Mouse (Mus musculus): ENCODE measurements around the gene Syt8. TPM values are rescaled to one million over a fixed set of nuclear protein-coding genes. Genes with fewer than 3 reads are reported as not detected.

The Syt8 gene
- polyA plus RNA-seq, 1 experiment from 2014 or later = 0.32 TPM

DNA sequence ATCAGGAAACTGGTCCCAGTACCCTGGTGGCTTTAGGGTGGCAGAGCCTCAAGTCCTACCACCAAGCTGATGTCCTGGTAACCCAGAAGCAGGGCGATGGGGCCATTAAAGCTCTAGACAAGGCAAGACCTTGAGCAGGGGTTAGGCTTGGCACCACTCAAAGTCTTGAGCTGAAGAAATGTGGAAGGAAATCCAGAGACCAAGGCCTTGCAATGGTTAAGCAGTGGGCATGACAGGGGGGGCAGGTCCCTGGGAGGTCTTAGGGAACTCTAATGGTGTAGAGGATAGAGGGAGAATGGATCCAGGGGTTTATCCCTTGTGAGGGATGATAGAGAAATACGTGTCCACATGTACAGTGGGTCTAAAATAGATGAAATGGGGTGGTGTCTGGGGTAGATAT lies 38.8 kb downstream of the Syt8 start:
- no peaks in the 10 kb centered on the region for H3K36me3 ChIP-seq (ENCODE audit: control insufficient read depth, insufficient read depth)
- peak overlapping the region; percentile 24; the same call in 1 of the 2 replicates for H3K4me3 ChIP-seq (ENCODE audit: low read length)
- ATAC-seq (replicated peaks; ENCODE audit: extremely low read depth, insufficient read depth, low FRiP score) = no peak
- 94% methylated on average over 2 of the region's 2 CpGs for WGBS
- peaks cover 55% of the 10 kb centered on the region for H3K4me1 ChIP-seq (ENCODE audit: control insufficient read depth, insufficient read depth, low read length)
- H3K27me3 ChIP-seq (ENCODE audit: control insufficient read depth, insufficient read depth, low read length) = no peaks in the 10 kb centered on the region
- peak overlapping the region; percentile 28 for H3K4me2 ChIP-seq (ENCODE audit: low read depth, low read length)
- peak overlapping the region; percentile 65; the same call in 1 of the 2 replicates for H3K9ac ChIP-seq (ENCODE audit: low read length)
- H3K9me3 ChIP-seq (replicated peaks; ENCODE audit: control insufficient read depth, low read length) = no peaks in the 10 kb centered on the region
- H3K27ac ChIP-seq (ENCODE audit: low read length) = peak overlapping the region; percentile 67

GRCm38 (mm10) chr7:142474799-142475198 lies 40.1 kb downstream of the Syt8 start:
- H3K9ac ChIP-seq (ENCODE audit: low read length) = peak overlapping the region; percentile 69
- no peak for ATAC-seq (replicated peaks; ENCODE audit: extremely low read depth, insufficient read depth, low FRiP score)
- peaks cover 65% of the 10 kb centered on the region for H3K4me1 ChIP-seq (ENCODE audit: control insufficient read depth, insufficient read depth, low read length)
- peak overlapping the region; percentile 13 for H3K4me2 ChIP-seq (ENCODE audit: low read depth, low read length)
- peak overlapping the region; percentile 35 for H3K4me3 ChIP-seq (ENCODE audit: low read length)
- H3K27ac ChIP-seq (ENCODE audit: low read length) = peak overlapping the region; percentile 61
- H3K27me3 ChIP-seq (ENCODE audit: control insufficient read depth, insufficient read depth, low read length) = no peaks in the 10 kb centered on the region
- 70% methylated on average over 14 of the region's 14 CpGs for WGBS
- H3K9me3 ChIP-seq (replicated peaks; ENCODE audit: control insufficient read depth, low read length) = no peaks in the 10 kb centered on the region
- no peaks in the 10 kb centered on the region for H3K36me3 ChIP-seq (ENCODE audit: control insufficient read depth, insufficient read depth)

DNA sequence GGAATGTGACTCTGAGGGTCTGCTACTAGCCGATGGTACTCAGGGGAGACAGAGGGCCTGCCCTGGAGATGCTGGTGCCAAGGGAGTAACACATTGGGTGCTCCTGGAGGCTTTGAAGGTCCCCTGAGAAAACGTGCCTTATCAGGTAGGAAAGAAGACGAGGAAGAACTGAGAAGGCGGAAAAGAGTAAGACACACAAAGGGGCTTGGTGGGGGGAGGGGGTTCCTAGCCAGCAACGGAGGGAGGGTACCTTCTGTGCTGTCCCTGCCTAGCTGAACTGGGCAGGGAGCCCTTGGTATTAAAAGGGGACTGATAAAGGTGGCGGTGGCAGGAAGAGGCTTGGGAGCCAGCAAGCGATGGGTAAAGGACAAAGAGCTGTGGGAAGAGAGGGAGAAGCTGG lies 41.0 kb downstream of the Syt8 start:
- Histone ChIP-seq H3K4me1 (ENCODE audit: control insufficient read depth, insufficient read depth, low read length) (peaks cover 66% of the 10 kb centered on the region), H3K27ac (ENCODE audit: low read length) (peak overlapping the region; percentile 64), H3K27me3 (ENCODE audit: control insufficient read depth, insufficient read depth, low read length) (no peaks in the 10 kb centered on the region), H3K9ac (ENCODE audit: low read length) (peak overlapping the region; percentile 69), H3K9me3 (replicated peaks; ENCODE audit: control insufficient read depth, low read length) (no peaks in the 10 kb centered on the region), H3K4me2 (ENCODE audit: low read depth, low read length) (peak overlapping the region; percentile 13), H3K36me3 (ENCODE audit: control insufficient read depth, insufficient read depth) (no peaks in the 10 kb centered on the region), H3K4me3 (ENCODE audit: low read length) (peak overlapping the region; percentile 35)
- WGBS = 31% methylated on average over 7 of the region's 7 CpGs
- no peak for ATAC-seq (replicated peaks; ENCODE audit: extremely low read depth, insufficient read depth, low FRiP score)

DNA sequence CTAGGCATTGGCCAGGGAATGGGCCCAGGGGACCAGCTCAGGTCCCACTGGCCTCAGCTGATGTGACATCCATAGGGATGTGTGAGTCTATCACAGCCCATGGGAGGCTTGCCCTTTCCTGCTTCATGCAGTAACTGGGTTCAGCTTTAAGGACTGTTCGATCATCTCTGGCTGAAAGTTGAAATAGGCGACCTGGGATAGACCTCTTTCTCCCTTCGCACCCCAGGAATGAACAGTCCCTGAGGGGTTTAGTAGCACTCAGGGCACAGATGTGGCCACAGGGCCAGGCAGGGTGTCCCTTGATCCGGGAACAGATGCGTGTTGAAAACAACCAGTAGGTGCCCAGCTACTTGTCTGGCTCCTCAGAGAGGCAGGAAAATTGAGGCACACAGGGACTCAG lies 41.6 kb downstream of the Syt8 start:
- Histone ChIP-seq H3K9ac (ENCODE audit: low read length) (peak overlapping the region; percentile 69), H3K4me3 (ENCODE audit: low read length) (peak overlapping the region; percentile 35), H3K4me2 (ENCODE audit: low read depth, low read length) (peak overlapping the region; percentile 13), H3K27ac (ENCODE audit: low read length) (peak overlapping the region; percentile 64), H3K9me3 (replicated peaks; ENCODE audit: control insufficient read depth, low read length) (no peaks in the 10 kb centered on the region), H3K27me3 (ENCODE audit: control insufficient read depth, insufficient read depth, low read length) (no peaks in the 10 kb centered on the region), H3K36me3 (ENCODE audit: control insufficient read depth, insufficient read depth) (no peaks in the 10 kb centered on the region), H3K4me1 (ENCODE audit: control insufficient read depth, insufficient read depth, low read length) (peaks cover 66% of the 10 kb centered on the region)
- no peak for ATAC-seq (replicated peaks; ENCODE audit: extremely low read depth, insufficient read depth, low FRiP score)
- WGBS = 81% methylated on average over 5 of the region's 5 CpGs

GRCm38 (mm10) chr7:142476795-142477452 lies 42.3 kb downstream of the Syt8 start:
- H3K27me3 ChIP-seq (ENCODE audit: control insufficient read depth, insufficient read depth, low read length) = no peaks in the 10 kb centered on the region
- no peaks in the 10 kb centered on the region for H3K9me3 ChIP-seq (replicated peaks; ENCODE audit: control insufficient read depth, low read length)
- ATAC-seq (replicated peaks; ENCODE audit: extremely low read depth, insufficient read depth, low FRiP score) = no peak
- H3K36me3 ChIP-seq (ENCODE audit: control insufficient read depth, insufficient read depth) = no peaks in the 10 kb centered on the region
- H3K4me2 ChIP-seq (ENCODE audit: low read depth, low read length) = peak overlapping the region; percentile 13
- WGBS = 77% methylated on average over 13 of the region's 13 CpGs
- H3K4me1 ChIP-seq (ENCODE audit: control insufficient read depth, insufficient read depth, low read length) = peaks cover 66% of the 10 kb centered on the region
- peak overlapping the region; percentile 69 for H3K9ac ChIP-seq (ENCODE audit: low read length)
- H3K27ac ChIP-seq (ENCODE audit: low read length) = peak overlapping the region; percentile 64
- peak overlapping the region; percentile 35; the same call in 1 of the 2 replicates for H3K4me3 ChIP-seq (ENCODE audit: low read length)

DNA sequence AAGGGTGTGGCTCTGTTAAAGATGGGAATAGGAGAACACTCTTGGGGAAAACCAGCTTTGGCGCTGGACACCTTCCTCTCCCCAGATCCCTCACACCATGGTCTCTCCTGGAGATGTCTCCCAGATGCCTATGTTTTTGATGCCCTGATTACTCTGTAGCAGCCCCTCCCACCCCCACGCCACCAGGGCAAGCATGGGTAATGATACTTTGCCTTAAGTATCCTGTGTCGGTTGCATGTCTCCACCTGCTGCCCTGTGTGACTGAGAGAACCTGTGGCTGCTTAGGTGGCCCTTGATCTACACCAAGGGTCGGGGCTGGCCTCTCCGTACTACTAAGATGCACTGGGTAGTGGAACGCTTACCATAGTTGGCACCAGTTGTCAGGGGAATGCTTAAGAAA lies 43.4 kb downstream of the Syt8 start:
- peak overlapping the region; percentile 29 for H3K4me2 ChIP-seq (ENCODE audit: low read depth, low read length)
- no peaks in the 10 kb centered on the region for H3K36me3 ChIP-seq (ENCODE audit: control insufficient read depth, insufficient read depth)
- H3K4me1 ChIP-seq (ENCODE audit: control insufficient read depth, insufficient read depth, low read length) = peaks cover 68% of the 10 kb centered on the region
- ATAC-seq (replicated peaks; ENCODE audit: extremely low read depth, insufficient read depth, low FRiP score) = no peak
- no peak overlapping the region; the same call in 1 of the 2 replicates for H3K4me3 ChIP-seq (ENCODE audit: low read length)
- 90% methylated on average over 6 of the region's 6 CpGs for WGBS
- peak overlapping the region; percentile 44 for H3K9ac ChIP-seq (ENCODE audit: low read length)
- H3K27ac ChIP-seq (ENCODE audit: low read length) = peak overlapping the region; percentile 51
- H3K9me3 ChIP-seq (replicated peaks; ENCODE audit: control insufficient read depth, low read length) = no peaks in the 10 kb centered on the region
- H3K27me3 ChIP-seq (ENCODE audit: control insufficient read depth, insufficient read depth, low read length) = no peaks in the 10 kb centered on the region

DNA sequence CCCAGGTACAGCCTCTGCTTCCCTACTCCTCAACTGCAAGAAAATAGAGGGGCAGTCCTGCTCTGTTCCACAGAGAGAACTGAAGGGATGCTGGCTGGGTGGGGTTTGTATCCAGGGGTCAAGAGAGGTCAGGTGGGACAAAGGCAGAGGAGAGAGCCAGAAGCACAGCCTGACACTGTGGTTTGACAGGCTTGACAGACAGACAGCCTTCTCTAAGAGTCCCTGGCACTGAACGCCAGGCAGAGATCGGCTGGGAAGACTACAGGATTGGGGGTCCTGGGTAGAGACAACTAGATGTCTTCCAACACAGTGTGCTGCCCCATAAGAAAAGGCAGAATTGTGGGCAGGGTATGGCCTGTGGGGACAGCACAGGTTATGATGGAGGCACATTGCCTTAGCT lies 43.9 kb downstream of the Syt8 start:
- H3K4me3 ChIP-seq (ENCODE audit: low read length) = no peak overlapping the region; the same call in 1 of the 2 replicates
- peak overlapping the region; percentile 29 for H3K4me2 ChIP-seq (ENCODE audit: low read depth, low read length)
- no peak for ATAC-seq (replicated peaks; ENCODE audit: extremely low read depth, insufficient read depth, low FRiP score)
- H3K36me3 ChIP-seq (ENCODE audit: control insufficient read depth, insufficient read depth) = no peaks in the 10 kb centered on the region
- H3K4me1 ChIP-seq (ENCODE audit: control insufficient read depth, insufficient read depth, low read length) = peaks cover 73% of the 10 kb centered on the region
- 75% methylated on average over 2 of the region's 2 CpGs for WGBS
- peak overlapping the region; percentile 51 for H3K27ac ChIP-seq (ENCODE audit: low read length)
- H3K9me3 ChIP-seq (replicated peaks; ENCODE audit: control insufficient read depth, low read length) = no peaks in the 10 kb centered on the region
- no peaks in the 10 kb centered on the region for H3K27me3 ChIP-seq (ENCODE audit: control insufficient read depth, insufficient read depth, low read length)
- peak overlapping the region; percentile 44 for H3K9ac ChIP-seq (ENCODE audit: low read length)

GRCm38 (mm10) chr7:142479307-142479706 lies 44.7 kb downstream of the Syt8 start:
- Histone ChIP-seq H3K9me3 (replicated peaks; ENCODE audit: control insufficient read depth, low read length) (no peaks in the 10 kb centered on the region), H3K27me3 (ENCODE audit: control insufficient read depth, insufficient read depth, low read length) (no peaks in the 10 kb centered on the region), H3K4me2 (ENCODE audit: low read depth, low read length) (no peak overlapping the region), H3K4me3 (ENCODE audit: low read length) (no peak overlapping the region), H3K4me1 (ENCODE audit: control insufficient read depth, insufficient read depth, low read length) (peaks cover 72% of the 10 kb centered on the region), H3K36me3 (ENCODE audit: control insufficient read depth, insufficient read depth) (no peaks in the 10 kb centered on the region), H3K27ac (ENCODE audit: low read length) (peak overlapping the region; percentile 86; the same call in 1 of the 2 replicates), H3K9ac (ENCODE audit: low read length) (no peak overlapping the region)
- ATAC-seq (replicated peaks; ENCODE audit: extremely low read depth, insufficient read depth, low FRiP score) = no peak

- Histone ChIP-seq H3K4me2 (ENCODE audit: low read depth, low read length) (no peak overlapping the region), H3K4me3 (ENCODE audit: low read length) (no peak overlapping the region), H3K36me3 (ENCODE audit: control insufficient read depth, insufficient read depth) (no peaks in the 10 kb centered on the region), H3K9ac (ENCODE audit: low read length) (peak overlapping the region; percentile 23; the same call in 1 of the 2 replicates), H3K9me3 (replicated peaks; ENCODE audit: control insufficient read depth, low read length) (no peaks in the 10 kb centered on the region), H3K27me3 (ENCODE audit: control insufficient read depth, insufficient read depth, low read length) (no peaks in the 10 kb centered on the region), H3K27ac (ENCODE audit: low read length) (peak overlapping the region; percentile 86), H3K4me1 (ENCODE audit: control insufficient read depth, insufficient read depth, low read length) (peaks cover 68% of the 10 kb centered on the region)
- no peak for ATAC-seq (replicated peaks; ENCODE audit: extremely low read depth, insufficient read depth, low FRiP score)
- 82% methylated on average over 3 of the region's 3 CpGs for WGBS
Measured at GRCm38 (mm10) chr7:142479886-142480285, 45.2 kb downstream of the Syt8 start.
